In the genomic region with DNA sequence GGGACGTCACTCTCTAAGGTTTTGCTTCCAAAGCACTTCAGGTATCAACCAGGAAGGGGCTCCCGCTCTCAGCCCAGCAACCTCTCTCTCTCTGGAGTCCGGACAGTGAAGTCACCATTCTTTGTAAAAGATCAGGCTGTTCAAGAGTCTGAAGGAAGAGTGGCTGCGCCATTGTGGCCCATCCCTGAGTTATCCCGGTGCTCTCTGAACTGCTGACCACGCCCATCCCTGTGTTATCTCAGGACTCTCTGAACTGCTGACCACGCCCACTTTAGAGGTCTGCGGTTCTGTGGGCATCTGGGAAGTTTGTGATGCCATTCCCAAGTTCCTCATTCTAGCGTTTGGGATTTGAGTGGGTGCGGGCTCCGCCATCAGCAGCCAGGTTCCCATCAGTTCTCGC, we compare ENCODE assay signal across 11 mouse cellular contexts.
A peak's percentile ranks its signal among the peaks of the same experiment; 100 is the strongest.
DNase-seq lines count a peak whose midpoint lies in the region; ATAC-seq and TF ChIP-seq lines count a peak whose summit lies in the region.
"Had no signal": no experiment of that assay in that cellular context is flagged by ENCODE, and none has a peak within 500 bp of the region (broad histone marks: within the 10 kb centered on the region; RNA-seq: fewer than 3 reads in every experiment).

No protein-coding gene starts in this region.

- no peaks in the 10 kb centered on the region for H3K4me1 ChIP-seq in heart, embryonic 11.5 days (ENCODE audit: control insufficient read depth, insufficient read depth, low read length)
- H3K4me1 ChIP-seq in midbrain, embryonic 11.5 days (ENCODE audit: control insufficient read depth, insufficient read depth, low read length), result 0 out of 2 replicates have a peak, but pooled peaks cover 3% of the 10 kb centered on the region
- no peaks in the 10 kb centered on the region for H3K4me1 ChIP-seq in midbrain, postnatal 0 days (ENCODE audit: insufficient read depth, low read length)
- H3K4me1 ChIP-seq in neural tube, embryonic 13.5 days (replicated peaks), result peaks cover 21% of the 10 kb centered on the region

- TF ChIP-seq CTCF in midbrain, postnatal 0 days (IDR thresholded peaks at IDR 0.05), result no peak

- no peak overlapping the region for H3K27ac ChIP-seq in heart, embryonic 11.5 days (ENCODE audit: low read depth, low read length)
- no peak overlapping the region for H3K27ac ChIP-seq in midbrain, embryonic 11.5 days (ENCODE audit: low read depth, low read length)
- H3K27ac ChIP-seq in midbrain, postnatal 0 days (ENCODE audit: low read depth, low read length), result no peak overlapping the region
- peak overlapping the region; percentile 56 for H3K27ac ChIP-seq in neural tube, embryonic 13.5 days (replicated peaks)
- H3K27ac ChIP-seq: hindbrain, embryonic 15.5 days; liver, embryonic 14.5 days had no signal

- H3K9me3 ChIP-seq in heart, embryonic 11.5 days (replicated peaks; ENCODE audit: control insufficient read depth, low read length), result no peaks in the 10 kb centered on the region
- H3K9me3 ChIP-seq in midbrain, embryonic 11.5 days (ENCODE audit: control insufficient read depth, low read length), result no peaks in the 10 kb centered on the region
- no peaks in the 10 kb centered on the region for H3K9me3 ChIP-seq in midbrain, postnatal 0 days (ENCODE audit: low read length)
- no peaks in the 10 kb centered on the region for H3K9me3 ChIP-seq in neural tube, embryonic 13.5 days
- H3K9me3 ChIP-seq: hindbrain, embryonic 15.5 days had no signal

- no peaks in the 10 kb centered on the region for H3K36me3 ChIP-seq in heart, embryonic 11.5 days (ENCODE audit: control insufficient read depth, insufficient read depth, low read length)
- H3K36me3 ChIP-seq in midbrain, embryonic 11.5 days (ENCODE audit: control insufficient read depth, insufficient read depth, low read length), result no peaks in the 10 kb centered on the region
- no peaks in the 10 kb centered on the region for H3K36me3 ChIP-seq in midbrain, postnatal 0 days (ENCODE audit: insufficient read depth, low read length)
- H3K36me3 ChIP-seq in neural tube, embryonic 13.5 days, result no peaks in the 10 kb centered on the region
- H3K36me3 ChIP-seq: hindbrain, embryonic 15.5 days had no signal

- H3K9ac ChIP-seq in heart, embryonic 11.5 days (ENCODE audit: low read depth, low read length), result no peak overlapping the region
- no peak overlapping the region for H3K9ac ChIP-seq in midbrain, embryonic 11.5 days (ENCODE audit: low read length)
- no peak overlapping the region for H3K9ac ChIP-seq in midbrain, postnatal 0 days (replicated peaks; ENCODE audit: low read length, poor library complexity, severe bottlenecking)
- peak overlapping the region; percentile 12; the same call in 1 of the 2 replicates for H3K9ac ChIP-seq in neural tube, embryonic 13.5 days
- H3K9ac ChIP-seq: hindbrain, embryonic 15.5 days; liver, embryonic 14.5 days had no signal

- WGBS in heart, embryonic 11.5 days (ENCODE audit: insufficient replicate concordance), result 16% methylated on average over 12 of the region's 12 CpGs
- WGBS in midbrain, embryonic 11.5 days, result 12% methylated on average over 12 of the region's 12 CpGs
- 17% methylated on average over 12 of the region's 12 CpGs for WGBS in midbrain, postnatal 0 days
- 18% methylated on average over 12 of the region's 12 CpGs for WGBS in neural tube, embryonic 13.5 days

- ATAC-seq in heart, embryonic 11.5 days (replicated peaks; ENCODE audit: insufficient number of reproducible peaks, low FRiP score, low TSS enrichment), result no peak
- no peak for ATAC-seq in midbrain, embryonic 11.5 days (ENCODE audit: low FRiP score)
- ATAC-seq in midbrain, postnatal 0 days (ENCODE audit: low FRiP score), result no peak
- 0 out of 2 replicates have a peak, but pooled peaks have one; percentile 14 for ATAC-seq in granulocyte monocyte progenitor cell, adult 5-6 weeks (replicated peaks; ENCODE audit: poor library complexity, severe bottlenecking)
- peak; percentile 51; the same call in 1 of the 2 replicates for ATAC-seq in neural tube, embryonic 13.5 days (ENCODE audit: low read depth)

- H3K4me2 ChIP-seq in heart, embryonic 11.5 days, result peak overlapping the region; percentile 59
- H3K4me2 ChIP-seq in midbrain, embryonic 11.5 days, result no peak overlapping the region
- no peak overlapping the region for H3K4me2 ChIP-seq in midbrain, postnatal 0 days (ENCODE audit: low read depth, low read length, poor library complexity, severe bottlenecking)
- H3K4me2 ChIP-seq in neural tube, embryonic 13.5 days, result peak overlapping the region; percentile 34
- H3K4me2 ChIP-seq: hindbrain, embryonic 15.5 days had no signal

- H3K4me3 ChIP-seq in heart, embryonic 11.5 days (ENCODE audit: low read depth, low read length), result peak overlapping the region; percentile 17; the same call in 1 of the 2 replicates
- no peak overlapping the region for H3K4me3 ChIP-seq in midbrain, embryonic 11.5 days (ENCODE audit: low read depth, low read length)
- H3K4me3 ChIP-seq in midbrain, postnatal 0 days (ENCODE audit: low read depth, low read length), result no peak overlapping the region
- H3K4me3 ChIP-seq in neural tube, embryonic 13.5 days, result 0 out of 2 replicates have a peak overlapping the region, but pooled peaks have one; percentile 1
- H3K4me3 ChIP-seq: hindbrain, embryonic 15.5 days had no signal

- H3K27me3 ChIP-seq in heart, embryonic 11.5 days (ENCODE audit: control insufficient read depth, insufficient read depth, low read length), result peaks cover 40% of the 10 kb centered on the region
- peaks cover 36% of the 10 kb centered on the region for H3K27me3 ChIP-seq in midbrain, embryonic 11.5 days (ENCODE audit: control insufficient read depth, insufficient read depth, low read length)
- H3K27me3 ChIP-seq in midbrain, postnatal 0 days (ENCODE audit: insufficient read depth, low read length), result peaks cover 47% of the 10 kb centered on the region
- peaks cover 57% of the 10 kb centered on the region for H3K27me3 ChIP-seq in neural tube, embryonic 13.5 days

- no peak for DNase-seq in heart, adult 8-10 months (ENCODE audit: low spot score)
- peak; percentile 81 for DNase-seq in midbrain, embryonic 11.5 days (ENCODE audit: low spot score, missing footprints)
- DNase-seq in midbrain, postnatal 0 days (ENCODE audit: low spot score), result no peak
- no peak for DNase-seq in adrenal gland, postnatal 4 days (ENCODE audit: low spot score in 2 of 2)
- DNase-seq in adrenal gland, postnatal 10 days, result no peak
- DNase-seq: thymus, adult 18-20 months had no signal

Comparison
In these comparisons a context has a peak if more than half of its experiments do, and no peak if none do; other contexts are left out.
1. ATAC-seq: peak in granulocyte monocyte progenitor cell, adult 5-6 weeks (single experiment) and neural tube, embryonic 13.5 days (single experiment); none in heart, embryonic 11.5 days (single experiment), midbrain, embryonic 11.5 days (single experiment) and midbrain, postnatal 0 days (single experiment).
2. H3K4me2 ChIP-seq: peak in heart, embryonic 11.5 days (single experiment) and neural tube, embryonic 13.5 days (single experiment); none in midbrain, embryonic 11.5 days (single experiment) and midbrain, postnatal 0 days (single experiment).
3. H3K4me3 ChIP-seq: peak in heart, embryonic 11.5 days (single experiment) and neural tube, embryonic 13.5 days (single experiment); none in midbrain, embryonic 11.5 days (single experiment) and midbrain, postnatal 0 days (single experiment).